Mouse (Mus musculus): ENCODE measurements around the gene Srsf10. TPM values are rescaled to one million over a fixed set of nuclear protein-coding genes. Genes with fewer than 3 reads are reported as not detected.
A peak's percentile ranks its signal among the peaks of the same experiment; 100 is the strongest.

The Srsf10 gene
- polyA plus RNA-seq, 1 experiment from 2014 or later: 67.6 TPM

DNA sequence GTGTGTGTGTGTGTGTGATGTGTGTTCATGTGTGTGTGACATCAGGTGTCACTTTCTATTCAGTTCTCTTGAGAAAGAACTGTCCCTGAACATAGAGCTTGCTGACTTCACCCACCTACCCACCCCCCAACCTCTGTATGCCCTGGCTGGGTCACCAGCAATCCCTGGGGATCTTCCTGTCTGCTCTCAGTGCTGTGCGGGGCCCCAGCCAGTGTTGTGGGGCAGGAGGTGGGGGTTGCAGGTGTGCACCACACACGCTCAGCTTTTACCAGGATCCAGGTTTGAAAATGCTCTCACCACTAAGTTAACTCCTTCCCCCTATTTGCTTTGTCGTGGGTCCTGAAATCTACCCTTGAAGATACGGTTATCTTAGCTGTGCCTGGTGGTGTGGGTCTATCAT is 30.6 kb downstream of the Srsf10 start:
- TF ChIP-seq EP300 (IDR thresholded peaks at IDR 0.05; ENCODE audit: low read depth) (no peak), CTCF (IDR thresholded peaks at IDR 0.05; ENCODE audit: low read depth) (no peak)
- no peak for DNase-seq
- Histone ChIP-seq H3K9me3 (ENCODE audit: low read length) (no peaks in the 10 kb centered on the region), H3K4me2 (ENCODE audit: low read depth, low read length) (no peak overlapping the region), H3K9ac (replicated peaks) (no peak overlapping the region), H3K27ac (ENCODE audit: low read depth) (no peak overlapping the region), H3K4me3 (ENCODE audit: low read depth, low read length) (no peak overlapping the region), H3K36me3 (replicated peaks; ENCODE audit: insufficient read depth, low read length) (no peaks in the 10 kb centered on the region), H3K4me1 (ENCODE audit: insufficient read depth) (peaks cover 13% of the 10 kb centered on the region), H3K27me3 (ENCODE audit: insufficient read depth, low read length) (no peaks in the 10 kb centered on the region)
- WGBS (ENCODE audit: insufficient replicate concordance): 70% methylated on average over 4 of the region's 4 CpGs
- ATAC-seq: no peak

- no peak for TF ChIP-seq EP300 (IDR thresholded peaks at IDR 0.05; ENCODE audit: low read depth)
- no peak for TF ChIP-seq CTCF (IDR thresholded peaks at IDR 0.05; ENCODE audit: low read depth)
- Histone ChIP-seq H3K9ac (replicated peaks) (no peak overlapping the region), H3K27me3 (ENCODE audit: insufficient read depth, low read length) (no peaks in the 10 kb centered on the region), H3K4me1 (ENCODE audit: insufficient read depth) (peaks cover 8% of the 10 kb centered on the region), H3K4me2 (ENCODE audit: low read depth, low read length) (no peak overlapping the region), H3K4me3 (ENCODE audit: low read depth, low read length) (no peak overlapping the region), H3K27ac (ENCODE audit: low read depth) (no peak overlapping the region), H3K36me3 (replicated peaks; ENCODE audit: insufficient read depth, low read length) (no peaks in the 10 kb centered on the region), H3K9me3 (ENCODE audit: low read length) (no peaks in the 10 kb centered on the region)
- ATAC-seq: no peak
- no peak for DNase-seq
- WGBS (ENCODE audit: insufficient replicate concordance): 79% methylated on average over 24 of the region's 24 CpGs
These were observed 33.0 kb downstream of the Srsf10 start for GRCm38 (mm10) chr4:135888448-135889057.

GRCm38 (mm10) chr4:135889146-135889883 is 33.8 kb downstream of the Srsf10 start:
- H3K4me1 ChIP-seq (ENCODE audit: insufficient read depth): peaks cover under 1% of the 10 kb centered on the region
- 72% methylated on average over 7 of the region's 7 CpGs for WGBS (ENCODE audit: insufficient replicate concordance)
- H3K27me3 ChIP-seq (ENCODE audit: insufficient read depth, low read length): no peaks in the 10 kb centered on the region
- H3K4me3 ChIP-seq (ENCODE audit: low read depth, low read length): no peak overlapping the region
- no peak overlapping the region for H3K4me2 ChIP-seq (ENCODE audit: low read depth, low read length)
- no peak for TF ChIP-seq EP300 (IDR thresholded peaks at IDR 0.05; ENCODE audit: low read depth)
- no peak for TF ChIP-seq CTCF (IDR thresholded peaks at IDR 0.05; ENCODE audit: low read depth)
- no peak overlapping the region for H3K9ac ChIP-seq (replicated peaks)
- no peaks in the 10 kb centered on the region for H3K9me3 ChIP-seq (ENCODE audit: low read length)
- no peak for ATAC-seq
- DNase-seq: no peak
- no peak overlapping the region for H3K27ac ChIP-seq (ENCODE audit: low read depth)
- no peaks in the 10 kb centered on the region for H3K36me3 ChIP-seq (replicated peaks; ENCODE audit: insufficient read depth, low read length)

DNA sequence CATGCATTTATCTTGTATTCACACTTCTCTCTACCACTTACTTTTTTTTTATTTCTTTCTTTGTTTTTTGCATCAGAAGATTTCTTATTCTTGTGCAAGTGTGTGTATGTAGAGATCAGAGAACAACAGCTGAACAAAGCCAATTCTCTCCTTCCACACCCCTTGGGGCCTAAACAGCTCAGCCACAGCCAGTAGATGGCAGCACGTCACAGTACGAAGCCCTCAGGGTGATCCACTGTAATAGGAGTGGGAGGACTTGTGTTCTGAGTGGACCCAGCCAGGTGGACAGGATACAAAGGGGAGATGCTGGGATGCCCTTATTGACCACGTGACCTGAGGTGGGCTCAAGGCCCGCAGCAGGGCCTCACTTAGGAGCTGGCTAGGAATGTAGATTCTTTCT is 34.3 kb downstream of the Srsf10 start:
- Histone ChIP-seq H3K4me3 (ENCODE audit: low read depth, low read length) (no peak overlapping the region), H3K27me3 (ENCODE audit: insufficient read depth, low read length) (no peaks in the 10 kb centered on the region), H3K4me2 (ENCODE audit: low read depth, low read length) (no peak overlapping the region), H3K36me3 (replicated peaks; ENCODE audit: insufficient read depth, low read length) (no peaks in the 10 kb centered on the region), H3K9me3 (ENCODE audit: low read length) (no peaks in the 10 kb centered on the region), H3K27ac (ENCODE audit: low read depth) (no peak overlapping the region), H3K4me1 (ENCODE audit: insufficient read depth) (peaks cover 3% of the 10 kb centered on the region; the same call in 1 of the 2 replicates), H3K9ac (replicated peaks) (no peak overlapping the region)
- ATAC-seq: peak; percentile 84
- TF ChIP-seq EP300 (IDR thresholded peaks at IDR 0.05; ENCODE audit: low read depth) (no peak), CTCF (IDR thresholded peaks at IDR 0.05; ENCODE audit: low read depth) (peak; percentile 96)
- DNase-seq: peak; percentile 82
- 2% methylated on average over 4 of the region's 4 CpGs for WGBS (ENCODE audit: insufficient replicate concordance)

DNA sequence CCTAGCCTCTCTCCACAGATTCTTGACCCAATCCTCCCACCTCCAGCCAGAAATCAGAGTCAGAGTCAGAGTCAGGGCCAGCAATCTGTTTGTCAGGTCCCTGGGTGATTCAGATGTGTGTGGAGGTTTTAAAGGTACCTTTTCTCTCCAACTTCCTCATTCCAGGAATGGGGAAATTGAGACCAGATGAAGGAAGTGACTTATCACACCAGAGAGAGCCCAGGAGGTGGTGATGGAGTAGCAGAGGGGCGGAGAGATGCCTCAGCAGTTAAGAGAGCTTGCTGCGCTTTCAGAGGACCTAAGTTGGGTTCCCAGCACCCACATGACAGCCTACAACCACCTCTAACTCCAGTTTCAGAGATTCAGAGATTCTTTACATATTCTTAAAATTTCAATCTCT is 36.0 kb downstream of the Srsf10 start:
- Histone ChIP-seq H3K27me3 (ENCODE audit: insufficient read depth, low read length) (no peaks in the 10 kb centered on the region), H3K9ac (replicated peaks) (no peak overlapping the region), H3K9me3 (ENCODE audit: low read length) (no peaks in the 10 kb centered on the region), H3K27ac (ENCODE audit: low read depth) (no peak overlapping the region), H3K4me2 (ENCODE audit: low read depth, low read length) (no peak overlapping the region), H3K4me1 (ENCODE audit: insufficient read depth) (peaks cover 3% of the 10 kb centered on the region; the same call in 1 of the 2 replicates), H3K4me3 (ENCODE audit: low read depth, low read length) (no peak overlapping the region), H3K36me3 (replicated peaks; ENCODE audit: insufficient read depth, low read length) (no peaks in the 10 kb centered on the region)
- DNase-seq: no peak
- ATAC-seq: no peak
- no peak for TF ChIP-seq CTCF (IDR thresholded peaks at IDR 0.05; ENCODE audit: low read depth)
- TF ChIP-seq EP300 (IDR thresholded peaks at IDR 0.05; ENCODE audit: low read depth): no peak
- WGBS (ENCODE audit: insufficient replicate concordance): 58% methylated on average over 2 of the region's 2 CpGs

DNA sequence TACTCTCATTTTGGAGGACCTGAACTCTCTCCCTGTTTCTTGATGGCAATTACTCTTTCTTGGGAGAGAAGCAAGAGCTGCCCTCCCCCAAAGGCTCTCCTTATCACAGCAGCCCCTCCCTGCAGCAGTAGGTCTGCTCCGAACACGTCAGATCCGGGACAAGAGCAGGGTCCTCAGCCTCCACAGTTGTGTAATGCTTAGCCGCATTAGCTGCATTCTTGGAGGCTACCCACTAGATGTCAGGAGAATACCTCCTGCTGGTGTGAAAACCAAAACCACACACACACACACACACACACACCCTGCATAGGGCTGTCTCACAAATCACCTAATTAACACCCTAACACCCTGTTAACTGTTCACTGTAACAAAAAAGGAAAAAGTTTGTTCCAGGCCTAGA is 37.3 kb downstream of the Srsf10 start:
- no peak overlapping the region for H3K9ac ChIP-seq (replicated peaks)
- H3K4me3 ChIP-seq (ENCODE audit: low read depth, low read length): no peak overlapping the region
- no peak for DNase-seq
- WGBS (ENCODE audit: insufficient replicate concordance): 38% methylated on average over 4 of the region's 4 CpGs
- no peaks in the 10 kb centered on the region for H3K27me3 ChIP-seq (ENCODE audit: insufficient read depth, low read length)
- H3K9me3 ChIP-seq (ENCODE audit: low read length): no peaks in the 10 kb centered on the region
- H3K4me2 ChIP-seq (ENCODE audit: low read depth, low read length): no peak overlapping the region
- ATAC-seq: no peak
- H3K36me3 ChIP-seq (replicated peaks; ENCODE audit: insufficient read depth, low read length): no peaks in the 10 kb centered on the region
- no peak overlapping the region for H3K27ac ChIP-seq (ENCODE audit: low read depth)
- TF ChIP-seq EP300 (IDR thresholded peaks at IDR 0.05; ENCODE audit: low read depth): no peak
- peak; percentile 52 for TF ChIP-seq CTCF (IDR thresholded peaks at IDR 0.05; ENCODE audit: low read depth)
- H3K4me1 ChIP-seq (ENCODE audit: insufficient read depth): peaks cover 10% of the 10 kb centered on the region
